Mouse (Mus musculus): ENCODE measurements around the gene Uck1. TPM values are rescaled to one million over a fixed set of nuclear protein-coding genes. Genes with fewer than 3 reads are reported as not detected.

The Uck1 gene
- polyA plus RNA-seq (2014; fragmentation: Illumina TruSeq; extraction: RNeasy Lipid Tissue Mini Kit (QIAGEN cat#74804); ENCODE audit: low read depth, low replicate concordance): 17.3 TPM

GRCm38 (mm10) chr2:32259657-32260417 lies at the start of gene Uck1:
Uck1 (minus strand) TSS chr2:32260159.

DNA sequence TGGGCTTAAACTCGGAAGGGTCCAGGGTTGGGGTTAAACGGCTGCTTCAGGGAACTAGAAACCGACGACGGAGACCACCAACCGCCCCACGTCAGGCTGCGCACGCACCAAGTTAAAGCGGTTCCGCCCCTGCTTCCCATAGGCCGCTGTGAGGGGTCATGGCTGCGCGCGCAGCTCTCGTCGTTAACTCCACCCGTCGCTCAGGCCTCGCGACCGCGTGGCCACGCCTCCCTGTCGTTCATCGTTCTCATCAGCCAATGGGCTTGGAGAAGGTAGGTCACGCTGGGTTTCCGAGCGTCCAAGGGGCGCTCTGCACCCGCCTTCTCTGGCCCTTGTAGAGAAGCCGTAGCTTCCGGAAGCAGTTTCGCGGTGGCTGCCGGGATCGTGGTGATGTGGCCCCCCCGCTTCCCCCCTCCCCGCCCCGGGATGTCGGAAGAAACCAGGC lies 28.0 kb upstream of the Uck1 start, which contains the start of gene Swi5:
Gene Swi5, minus strand, starts transcription at position 153 of the 445 bp plus-strand sequence.

GRCm38 (mm10) chr2:32287334-32287840 lies 27.4 kb upstream of the Uck1 start, which contains the start of gene Golga2:
Golga2 (plus strand) TSS chr2:32287384.

GRCm38 (mm10) chr2:32235886-32236759 lies 23.8 kb downstream of the Uck1 start, which contains the start of gene Pomt1:
Pomt1 (plus strand) TSS chr2:32236590.

Other genes with a start within 250 kb of the Uck1 start
- gene Fam78a, start 175.3 kb downstream of the Uck1 start, polyA plus RNA-seq (2014; fragmentation: Illumina TruSeq; extraction: RNeasy Lipid Tissue Mini Kit (QIAGEN cat#74804); ENCODE audit: low read depth, low replicate concordance): 0.40 TPM
- not detected for gene Plpp7, start 164.6 kb downstream of the Uck1 start, polyA plus RNA-seq (2014; fragmentation: Illumina TruSeq; extraction: RNeasy Lipid Tissue Mini Kit (QIAGEN cat#74804); ENCODE audit: low read depth, low replicate concordance)
- gene Prrc2b, start 109.1 kb downstream of the Uck1 start, polyA plus RNA-seq (2014; fragmentation: Illumina TruSeq; extraction: RNeasy Lipid Tissue Mini Kit (QIAGEN cat#74804); ENCODE audit: low read depth, low replicate concordance): 21.5 TPM
- 8.6 TPM for gene Pomt1, start 23.6 kb downstream of the Uck1 start, polyA plus RNA-seq (2014; fragmentation: Illumina TruSeq; extraction: RNeasy Lipid Tissue Mini Kit (QIAGEN cat#74804); ENCODE audit: low read depth, low replicate concordance)
- gene Golga2, start 27.2 kb upstream of the Uck1 start, polyA plus RNA-seq (2014; fragmentation: Illumina TruSeq; extraction: RNeasy Lipid Tissue Mini Kit (QIAGEN cat#74804); ENCODE audit: low read depth, low replicate concordance): 11.1 TPM
- 354 TPM for gene Swi5, start 27.9 kb upstream of the Uck1 start, polyA plus RNA-seq (2014; fragmentation: Illumina TruSeq; extraction: RNeasy Lipid Tissue Mini Kit (QIAGEN cat#74804); ENCODE audit: low read depth, low replicate concordance)
- gene Ciz1, start 92.2 kb upstream of the Uck1 start, polyA plus RNA-seq (2014; fragmentation: Illumina TruSeq; extraction: RNeasy Lipid Tissue Mini Kit (QIAGEN cat#74804); ENCODE audit: low read depth, low replicate concordance): 4.2 TPM
- 0.40 TPM for gene Dnm1, start 93.2 kb upstream of the Uck1 start, polyA plus RNA-seq (2014; fragmentation: Illumina TruSeq; extraction: RNeasy Lipid Tissue Mini Kit (QIAGEN cat#74804); ENCODE audit: low read depth, low replicate concordance)
- gene 1110008P14Rik, start 121.8 kb upstream of the Uck1 start, polyA plus RNA-seq (2014; fragmentation: Illumina TruSeq; extraction: RNeasy Lipid Tissue Mini Kit (QIAGEN cat#74804); ENCODE audit: low read depth, low replicate concordance): 1.6 TPM
- 2.1 TPM for gene Lcn2, start 128.1 kb upstream of the Uck1 start, polyA plus RNA-seq (2014; fragmentation: Illumina TruSeq; extraction: RNeasy Lipid Tissue Mini Kit (QIAGEN cat#74804); ENCODE audit: low read depth, low replicate concordance)
- 1.8 TPM for gene Ptges2, start 135.7 kb upstream of the Uck1 start, polyA plus RNA-seq (2014; fragmentation: Illumina TruSeq; extraction: RNeasy Lipid Tissue Mini Kit (QIAGEN cat#74804); ENCODE audit: low read depth, low replicate concordance)
- 0.85 TPM for gene Naif1, start 190.3 kb upstream of the Uck1 start, polyA plus RNA-seq (2014; fragmentation: Illumina TruSeq; extraction: RNeasy Lipid Tissue Mini Kit (QIAGEN cat#74804); ENCODE audit: low read depth, low replicate concordance)
- gene Slc25a25, start 191.3 kb upstream of the Uck1 start, polyA plus RNA-seq (2014; fragmentation: Illumina TruSeq; extraction: RNeasy Lipid Tissue Mini Kit (QIAGEN cat#74804); ENCODE audit: low read depth, low replicate concordance): 16.5 TPM